Mouse (Mus musculus): Measurements from ENCODE around the gene Ncl. TPM values are rescaled to one million over a fixed set of nuclear protein-coding genes. Genes with fewer than 3 reads are reported as not detected.

Ncl gene
- total RNA-seq, 2 experiments from 2014 or later: 169 to 176 TPM

DNA sequence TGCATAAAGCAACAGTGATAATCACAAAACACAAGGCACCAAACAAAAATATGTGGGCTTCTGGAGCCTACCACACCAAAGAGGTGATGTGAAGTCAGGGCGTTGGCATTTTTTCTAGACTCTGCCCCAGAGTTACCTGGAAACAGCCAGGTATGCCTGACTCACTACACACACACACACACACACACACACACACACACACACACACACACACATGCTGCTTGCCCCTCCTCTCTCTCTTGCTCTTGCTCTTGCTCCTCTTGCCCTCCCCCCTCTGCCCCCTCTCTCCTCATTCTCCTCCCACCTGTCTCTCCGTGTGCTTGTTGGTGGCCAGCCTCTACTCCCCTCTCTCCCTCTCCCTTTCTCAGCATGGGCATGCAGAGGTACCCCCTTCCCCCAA lies 22.9 kb downstream of the Ncl start:
- ATAC-seq (replicated peaks; ENCODE audit: low FRiP score, poor library complexity, severe bottlenecking): no peak

DNA sequence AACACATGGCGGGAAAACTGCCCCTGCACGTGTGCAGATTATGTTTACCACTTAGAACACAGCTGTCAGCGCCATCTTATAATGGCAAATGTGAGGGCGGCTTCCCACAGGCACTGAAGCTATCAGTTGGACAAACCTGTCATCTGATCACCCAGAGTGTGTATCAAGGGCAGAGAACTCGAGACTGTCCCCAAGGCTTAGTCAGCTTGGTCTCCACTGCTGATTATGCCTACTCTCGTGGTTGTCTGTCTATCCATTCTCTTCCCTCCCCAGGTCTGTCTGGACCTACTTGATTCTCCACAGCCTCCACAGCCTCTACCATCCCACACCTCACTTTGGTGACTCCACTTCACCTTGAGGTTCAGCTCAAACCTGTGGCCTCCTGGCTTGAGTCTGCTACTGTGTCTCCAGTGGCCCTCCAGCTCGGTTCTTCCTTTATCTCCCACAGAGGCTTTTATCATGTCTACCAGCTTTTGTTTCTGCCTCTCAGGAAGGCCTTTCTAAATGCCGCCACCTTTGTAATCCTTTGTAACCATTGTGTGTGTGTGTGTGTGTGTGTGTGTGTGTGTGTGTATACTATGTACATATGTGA lies 38.3 kb downstream of the Ncl start:
- no peak for ATAC-seq (replicated peaks; ENCODE audit: low FRiP score, poor library complexity, severe bottlenecking)

GRCm38 (mm10) chr1:86313772-86314125 lies 45.5 kb downstream of the Ncl start:
- ATAC-seq (replicated peaks; ENCODE audit: low FRiP score, poor library complexity, severe bottlenecking): no peak

- no peak for ATAC-seq (replicated peaks; ENCODE audit: low FRiP score, poor library complexity, severe bottlenecking)
Observed at GRCm38 (mm10) chr1:86313096-86313771, 46.0 kb downstream of the Ncl start.

DNA sequence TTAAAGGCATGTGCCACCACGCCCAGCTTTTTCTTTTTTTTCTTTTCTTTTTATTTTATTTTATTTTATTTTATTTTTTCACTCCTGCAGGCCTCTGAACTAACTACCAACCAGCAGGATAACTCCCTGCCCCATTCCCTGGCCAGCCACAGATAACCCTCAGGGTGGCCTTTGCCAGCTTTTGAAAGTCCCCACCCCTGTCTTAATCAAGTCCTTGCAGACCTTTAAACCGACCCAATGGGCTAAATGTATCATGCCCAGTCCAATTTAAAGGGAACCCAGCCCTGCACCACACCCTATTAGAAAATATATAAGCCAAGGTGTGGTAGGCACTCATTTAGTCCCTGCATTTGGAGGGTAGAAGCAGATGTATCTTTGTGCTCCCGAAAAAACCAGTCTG lies 46.9 kb downstream of the Ncl start:
- peak; percentile 77 for ATAC-seq (replicated peaks; ENCODE audit: low FRiP score, poor library complexity, severe bottlenecking)

DNA sequence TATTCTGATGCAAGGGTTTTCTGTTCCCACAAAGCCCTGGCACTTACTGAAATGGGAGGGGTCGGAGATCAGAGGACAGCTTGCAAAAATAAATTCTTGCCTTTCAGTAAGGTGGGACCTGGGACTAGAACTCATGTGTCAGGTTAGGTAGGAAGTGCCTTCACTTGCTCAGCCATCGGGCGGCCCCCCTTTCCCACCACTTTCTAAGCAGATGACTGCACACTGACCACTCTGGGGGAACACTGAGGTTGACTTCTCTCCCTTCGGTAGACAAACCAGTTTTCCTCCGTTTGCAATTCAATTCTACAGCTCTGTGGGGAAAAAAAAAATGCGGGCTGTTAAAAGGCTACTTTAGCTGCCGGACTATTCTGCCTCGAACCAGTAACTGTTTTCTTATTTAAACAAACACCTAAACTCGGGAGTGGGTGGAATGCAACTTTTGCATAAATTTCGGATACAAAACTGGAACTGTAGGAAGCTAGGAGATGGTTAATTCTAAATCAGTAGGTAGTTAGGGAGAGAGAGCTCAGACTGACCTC lies 47.7 kb downstream of the Ncl start:
- no peak for ATAC-seq (replicated peaks; ENCODE audit: low FRiP score, poor library complexity, severe bottlenecking)

- ATAC-seq (replicated peaks; ENCODE audit: low FRiP score, poor library complexity, severe bottlenecking): no peak
Observed at GRCm38 (mm10) chr1:86310536-86311310, 48.5 kb downstream of the Ncl start.

DNA sequence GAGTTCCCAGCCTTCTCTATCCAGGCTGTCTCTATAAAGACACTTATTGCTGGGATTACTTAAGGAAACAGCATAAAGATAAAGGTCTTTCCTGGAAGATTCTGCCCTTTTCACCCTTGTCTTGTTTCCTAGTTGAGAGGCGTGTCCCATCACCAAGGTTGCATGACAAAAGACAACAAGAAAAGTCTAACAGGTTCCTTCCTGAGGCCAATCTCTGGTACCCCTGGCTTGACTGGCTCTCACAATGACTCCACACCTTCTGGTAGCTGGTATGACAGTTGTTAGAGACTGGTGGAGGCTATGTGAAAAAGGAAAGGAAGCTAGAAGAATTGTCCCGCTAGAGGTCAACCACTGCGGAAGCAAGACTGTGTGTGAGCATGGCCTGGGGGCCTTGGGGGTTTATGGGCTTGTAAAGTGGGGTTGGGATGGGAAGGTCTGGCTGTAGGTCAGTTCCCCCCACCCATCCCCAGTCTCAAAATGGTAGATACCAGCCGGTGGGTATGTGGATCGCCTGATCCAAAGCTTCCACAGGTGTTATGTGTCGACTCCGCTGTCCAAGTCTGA lies 49.8 kb downstream of the Ncl start:
- ATAC-seq (replicated peaks; ENCODE audit: low FRiP score, poor library complexity, severe bottlenecking): no peak

DNA sequence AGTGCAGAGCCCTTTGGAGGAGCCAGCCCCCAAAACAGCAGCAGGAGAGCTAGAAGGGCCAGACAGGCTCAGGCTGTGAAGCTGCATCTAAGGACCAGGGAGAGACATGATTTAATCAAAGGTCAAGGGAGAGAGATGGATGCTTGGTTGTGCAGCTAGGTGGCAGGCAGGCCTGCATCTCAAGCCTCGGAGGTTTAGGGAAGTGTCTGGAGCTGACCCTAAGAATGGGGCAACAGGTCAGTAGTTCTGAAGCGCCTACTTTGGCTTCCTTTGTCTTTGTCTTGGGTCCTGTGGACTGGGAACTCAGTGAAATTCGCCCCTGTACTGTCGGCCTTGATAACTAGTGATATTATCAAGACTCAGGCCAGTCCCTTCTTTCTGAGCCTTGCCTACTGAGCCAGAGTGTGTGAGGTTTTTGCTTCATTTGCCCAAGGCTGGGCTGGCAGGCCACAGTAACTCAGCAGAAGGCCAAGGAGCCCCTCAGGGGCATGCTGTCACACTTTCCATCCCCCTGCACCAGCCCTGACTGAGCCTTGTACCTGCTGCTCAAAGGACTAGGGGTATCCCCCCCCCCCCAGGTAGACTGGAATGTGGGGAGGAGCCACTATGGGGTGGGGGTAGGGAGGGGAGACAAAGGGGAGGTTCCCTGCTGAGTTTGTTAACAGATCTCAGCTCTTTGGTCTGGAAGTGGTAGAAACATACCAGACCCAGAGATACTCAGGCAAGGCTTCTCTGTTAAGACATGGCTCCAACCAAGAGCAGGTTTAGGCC lies 51.1 kb downstream of the Ncl start:
- no peak for ATAC-seq (replicated peaks; ENCODE audit: low FRiP score, poor library complexity, severe bottlenecking)

- no peak for ATAC-seq (replicated peaks; ENCODE audit: low FRiP score, poor library complexity, severe bottlenecking)
Observed at GRCm38 (mm10) chr1:86307177-86307762, 51.9 kb downstream of the Ncl start.

DNA sequence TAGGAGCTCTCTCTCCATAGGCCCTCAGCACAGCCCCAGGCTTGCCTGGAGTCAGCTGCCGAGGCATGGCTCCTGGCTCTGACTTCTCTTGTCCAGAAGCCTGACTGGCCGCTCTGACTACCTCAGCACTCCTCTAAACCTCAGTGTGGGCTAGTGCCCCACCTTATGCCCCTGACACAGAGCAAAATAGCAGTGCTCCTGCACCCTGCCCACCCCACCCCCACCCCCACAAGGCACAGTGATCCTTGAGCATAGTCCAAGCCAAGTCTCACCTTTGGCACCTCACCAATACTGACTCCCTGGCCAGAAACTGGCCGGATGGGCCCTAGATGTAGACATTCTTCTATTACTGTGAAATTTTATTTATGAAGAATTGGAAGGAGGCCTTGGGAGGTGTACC lies 52.5 kb downstream of the Ncl start:
- ATAC-seq (replicated peaks; ENCODE audit: low FRiP score, poor library complexity, severe bottlenecking): no peak

- no peak for ATAC-seq (replicated peaks; ENCODE audit: low FRiP score, poor library complexity, severe bottlenecking)
Observed at GRCm38 (mm10) chr1:86303873-86304250, 55.3 kb downstream of the Ncl start.

DNA sequence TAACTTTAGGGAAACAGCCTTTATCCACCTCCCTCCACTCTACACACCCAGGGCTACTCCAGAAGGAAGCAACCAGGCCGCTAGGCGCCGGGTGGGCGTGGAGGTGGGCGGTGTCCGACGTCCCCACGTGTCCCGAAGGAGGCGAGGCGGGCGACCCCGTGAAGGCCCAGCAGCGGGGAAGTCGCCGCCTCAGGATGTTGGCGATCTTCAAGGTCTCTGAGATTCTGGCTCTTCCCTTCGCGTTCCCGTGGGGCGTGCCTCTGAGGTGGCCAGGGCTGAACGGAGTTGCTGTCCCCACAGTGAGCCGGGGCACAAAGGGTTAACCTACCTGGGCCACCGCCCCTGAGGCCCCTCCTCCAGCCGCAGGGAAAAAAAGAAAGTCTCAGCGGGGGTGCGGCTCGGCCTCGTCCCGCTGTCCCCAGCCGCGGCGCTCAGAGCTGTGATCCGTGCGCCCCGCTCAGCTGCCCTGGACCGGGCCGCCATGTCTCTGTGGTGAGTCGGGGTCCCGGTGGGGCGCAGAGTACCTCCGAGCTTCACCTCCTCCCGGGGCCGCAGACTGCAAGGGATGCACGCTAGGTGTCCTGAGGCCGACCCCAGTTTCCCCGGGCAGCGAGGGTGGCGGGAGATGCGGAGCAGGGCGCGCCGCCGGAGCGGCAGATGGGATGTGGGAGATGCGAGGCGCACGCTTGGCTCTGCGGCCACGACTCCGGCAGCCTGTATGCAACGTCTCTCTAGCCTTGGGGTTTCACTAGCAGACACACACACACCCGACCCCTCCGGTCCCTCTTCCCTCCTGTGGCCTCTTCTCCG lies 55.9 kb downstream of the Ncl start:
- ATAC-seq (replicated peaks; ENCODE audit: low FRiP score, poor library complexity, severe bottlenecking): no peak

DNA sequence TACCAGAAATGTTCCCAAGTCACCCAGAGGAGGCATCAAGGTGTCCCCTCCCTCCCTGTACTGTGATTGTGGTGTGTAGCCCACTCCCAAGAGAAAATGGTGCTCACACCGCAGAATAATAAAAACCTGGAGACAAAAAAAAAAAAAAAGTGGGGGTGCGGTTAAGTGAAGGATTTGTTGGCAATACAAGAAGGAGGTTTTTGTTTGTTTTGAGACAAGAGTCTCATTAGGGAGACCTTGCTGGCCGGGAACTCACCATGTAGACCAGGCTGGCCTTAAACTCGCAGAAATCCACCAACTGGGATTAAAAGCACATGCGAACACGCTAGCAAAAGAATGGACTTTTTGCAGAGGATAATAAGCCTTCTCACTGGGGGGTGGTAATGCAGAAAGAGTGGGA lies 56.7 kb downstream of the Ncl start, which contains the start of gene B3gnt7:
TSS of gene B3gnt7 (plus strand) at position 301 of the 400 bp plus-strand sequence.
- ATAC-seq (replicated peaks; ENCODE audit: low FRiP score, poor library complexity, severe bottlenecking): no peak

DNA sequence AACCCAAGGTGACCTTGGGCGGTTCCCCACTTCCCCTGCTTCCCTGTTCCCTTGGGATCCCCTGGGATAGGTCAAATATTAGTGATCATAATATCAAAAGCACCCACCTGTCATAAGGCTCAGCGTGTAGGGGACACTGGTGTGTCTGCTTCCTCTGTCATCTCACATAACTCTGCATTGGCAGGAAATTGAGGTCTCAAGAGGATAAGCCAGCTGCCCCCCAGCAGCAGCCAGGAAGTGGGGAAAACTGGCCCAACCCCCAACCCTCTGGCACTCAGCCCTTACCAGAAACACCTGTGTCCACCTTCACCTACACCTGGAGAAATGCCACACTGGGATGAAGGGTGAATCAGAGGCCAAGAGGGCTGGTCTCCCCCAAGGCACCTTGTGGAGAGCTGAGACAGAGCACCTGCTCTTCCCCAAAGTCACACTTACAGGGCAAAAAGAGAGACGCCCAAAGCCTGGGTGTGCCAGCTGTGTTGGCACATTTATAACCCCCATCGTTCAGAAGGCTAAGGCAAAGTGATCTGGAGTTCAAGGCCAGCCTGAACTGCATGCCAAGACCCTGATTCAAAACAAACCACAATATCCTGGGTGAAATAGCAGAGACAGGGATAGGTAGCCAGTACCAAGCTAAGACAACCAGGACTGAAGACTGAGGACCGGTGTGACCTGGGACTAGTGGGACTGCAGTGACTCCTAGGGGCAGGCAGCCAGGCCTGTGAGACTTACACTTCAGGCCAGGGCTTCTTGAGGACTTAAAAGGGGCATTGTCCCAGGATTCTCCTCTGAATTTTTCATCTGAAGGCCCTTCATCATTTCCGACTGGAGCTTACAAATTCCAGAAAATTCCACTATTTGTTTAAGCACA lies 57.7 kb downstream of the Ncl start:
- no peak for ATAC-seq (replicated peaks; ENCODE audit: low FRiP score, poor library complexity, severe bottlenecking)

- ATAC-seq (replicated peaks; ENCODE audit: low FRiP score, poor library complexity, severe bottlenecking): no peak
Observed at GRCm38 (mm10) chr1:86300731-86301130, 58.5 kb downstream of the Ncl start.

- no peak for ATAC-seq (replicated peaks; ENCODE audit: low FRiP score, poor library complexity, severe bottlenecking)
Observed at GRCm38 (mm10) chr1:86300093-86300492, 59.1 kb downstream of the Ncl start.
